Mouse (Mus musculus): ENCODE results near the gene Lcor.
A peak's percentile ranks its signal among the peaks of the same experiment; 100 is the strongest.

Gene Lcor

DNA sequence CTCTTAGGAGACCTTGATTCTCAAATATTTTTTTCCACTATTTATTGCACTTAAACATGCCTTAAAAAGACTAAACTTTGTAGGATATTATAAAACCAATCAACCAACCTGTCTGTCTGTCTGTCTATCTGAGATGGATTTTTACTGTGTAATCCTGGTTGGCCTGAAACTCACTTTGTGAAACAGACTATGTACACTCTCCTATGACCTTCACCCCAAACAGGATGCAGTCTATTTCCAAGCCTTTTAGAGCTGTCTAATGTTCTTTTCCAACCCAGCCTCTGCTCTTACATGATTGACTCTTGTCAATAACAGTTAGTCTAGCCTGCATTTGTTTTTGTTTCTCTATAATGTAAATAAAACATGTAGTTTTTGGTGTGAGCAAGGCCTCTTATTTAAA lies 13.6 kb downstream of the Lcor start:
- DNase-seq (ENCODE audit: low read depth, low spot score): no peak
- H3K36me3 ChIP-seq (ENCODE audit: control insufficient read depth, insufficient read depth, low read length, poor library complexity, severe bottlenecking): 0 out of 2 replicates have a peak, but pooled peaks cover 3% of the 10 kb centered on the region
- H3K27me3 ChIP-seq (ENCODE audit: control insufficient read depth, insufficient read depth, low read length, poor library complexity, severe bottlenecking): no peaks in the 10 kb centered on the region

DNA sequence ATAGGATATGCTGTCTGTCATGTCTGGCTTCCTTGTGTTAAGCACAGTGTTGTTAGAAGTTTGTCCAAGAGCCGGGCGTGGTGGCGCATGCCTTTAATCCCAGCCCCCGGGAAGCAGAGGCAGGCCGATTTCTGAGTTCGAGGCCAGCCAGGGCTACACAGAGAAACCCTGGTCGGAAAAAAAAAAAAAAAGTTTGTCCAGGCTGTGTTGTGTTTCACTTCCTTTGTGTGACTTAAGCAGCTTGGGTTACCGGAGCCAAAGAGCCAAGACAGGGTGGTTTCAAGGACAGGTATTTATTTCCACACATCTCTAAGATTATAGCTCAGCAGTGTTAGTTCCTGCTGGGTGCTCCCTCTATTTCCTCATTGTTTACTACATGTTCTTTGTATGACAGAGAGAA lies 25.4 kb downstream of the Lcor start:
- Histone ChIP-seq H3K36me3 (ENCODE audit: control insufficient read depth, insufficient read depth, low read length, poor library complexity, severe bottlenecking) (no peaks in the 10 kb centered on the region), H3K27me3 (ENCODE audit: control insufficient read depth, insufficient read depth, low read length, poor library complexity, severe bottlenecking) (no peaks in the 10 kb centered on the region; the same call in 1 of the 2 replicates)
- peak; percentile 34 for DNase-seq (ENCODE audit: low read depth, low spot score)

DNA sequence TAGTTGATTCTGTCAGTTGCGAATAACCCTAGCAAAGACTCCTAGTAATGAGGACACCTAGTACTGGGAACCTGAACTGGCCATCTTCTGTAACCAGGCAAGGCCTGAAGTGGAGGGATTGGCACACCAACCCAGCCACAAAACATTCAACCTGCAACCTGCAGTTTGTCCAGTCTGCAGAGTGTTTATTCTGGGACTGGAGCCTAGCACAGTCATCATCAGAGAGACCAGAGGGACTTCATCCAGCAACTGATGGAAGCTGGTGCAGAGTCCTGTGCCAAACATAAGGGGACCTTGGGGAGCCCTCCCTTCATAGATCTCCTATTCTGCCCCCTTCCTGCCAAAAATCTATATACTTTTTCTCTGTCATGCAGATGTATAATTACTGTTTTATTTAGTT lies 32.4 kb downstream of the Lcor start:
- DNase-seq (ENCODE audit: low read depth, low spot score): no peak
- H3K27me3 ChIP-seq (ENCODE audit: control insufficient read depth, insufficient read depth, low read length, poor library complexity, severe bottlenecking): no peaks in the 10 kb centered on the region; the same call in 1 of the 2 replicates
- no peaks in the 10 kb centered on the region for H3K36me3 ChIP-seq (ENCODE audit: control insufficient read depth, insufficient read depth, low read length, poor library complexity, severe bottlenecking)

DNA sequence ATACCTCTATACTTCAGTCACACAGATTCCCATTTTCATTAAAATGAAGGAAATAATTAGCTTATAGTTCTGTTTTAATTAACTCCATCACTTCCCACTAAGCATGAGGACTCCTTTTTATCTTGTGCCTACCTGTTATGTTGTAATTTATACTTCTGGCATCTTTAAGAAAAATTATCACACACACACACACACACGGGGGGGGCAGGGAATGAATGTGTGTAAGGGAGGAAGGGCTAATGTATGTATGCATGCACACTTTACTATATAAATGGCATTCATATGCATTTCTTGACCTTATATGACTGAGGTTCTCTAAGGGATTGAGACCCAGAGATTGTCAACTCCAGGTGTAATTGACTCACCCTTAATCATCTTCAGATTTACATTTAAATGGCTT lies 33.1 kb downstream of the Lcor start:
- Histone ChIP-seq H3K36me3 (ENCODE audit: control insufficient read depth, insufficient read depth, low read length, poor library complexity, severe bottlenecking) (no peaks in the 10 kb centered on the region), H3K27me3 (ENCODE audit: control insufficient read depth, insufficient read depth, low read length, poor library complexity, severe bottlenecking) (no peaks in the 10 kb centered on the region)
- no peak for DNase-seq (ENCODE audit: low read depth, low spot score)

DNA sequence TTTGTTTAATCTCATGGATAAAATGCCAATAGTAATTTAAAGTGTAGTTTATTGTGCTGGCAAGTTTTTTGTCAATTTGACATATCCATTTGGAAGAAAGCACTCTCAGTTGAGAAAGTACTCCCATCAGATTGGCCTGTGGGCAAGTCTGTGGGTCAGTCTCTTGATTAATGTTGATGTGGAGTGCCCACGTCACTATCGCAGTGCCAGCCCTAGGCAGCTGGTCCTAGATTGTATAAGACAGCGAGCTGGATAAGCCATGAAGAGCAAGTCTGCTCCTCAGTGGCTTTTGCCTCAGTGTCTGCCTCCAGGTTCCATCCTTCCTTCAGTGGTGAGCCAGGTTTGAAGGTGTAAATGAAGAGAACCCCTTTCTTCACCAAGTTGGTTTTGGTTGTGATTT lies 34.6 kb downstream of the Lcor start:
- H3K36me3 ChIP-seq (ENCODE audit: control insufficient read depth, insufficient read depth, low read length, poor library complexity, severe bottlenecking): no peaks in the 10 kb centered on the region
- H3K27me3 ChIP-seq (ENCODE audit: control insufficient read depth, insufficient read depth, low read length, poor library complexity, severe bottlenecking): no peaks in the 10 kb centered on the region
- no peak for DNase-seq (ENCODE audit: low read depth, low spot score)

DNA sequence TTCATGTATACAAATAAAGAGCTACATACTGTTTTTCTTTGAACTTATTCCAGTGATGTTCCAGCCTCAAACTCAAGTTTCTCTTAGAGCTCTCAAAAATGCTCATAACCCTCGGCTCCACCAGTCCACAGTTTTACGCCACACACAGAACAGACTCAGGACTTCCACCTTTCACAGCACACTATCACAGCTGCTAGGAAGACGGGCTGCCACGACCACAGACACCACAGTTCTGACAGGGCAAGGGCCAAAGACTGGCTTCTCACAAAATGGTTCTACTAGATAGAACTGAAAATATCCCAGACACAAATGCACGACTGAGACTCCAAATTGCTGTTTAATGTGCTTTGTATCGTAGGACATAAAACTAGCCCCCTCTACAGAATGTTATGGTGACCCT lies 36.7 kb downstream of the Lcor start:
- H3K27me3 ChIP-seq (ENCODE audit: control insufficient read depth, insufficient read depth, low read length, poor library complexity, severe bottlenecking): no peaks in the 10 kb centered on the region
- no peak for DNase-seq (ENCODE audit: low read depth, low spot score)
- no peaks in the 10 kb centered on the region for H3K36me3 ChIP-seq (ENCODE audit: control insufficient read depth, insufficient read depth, low read length, poor library complexity, severe bottlenecking)

DNA sequence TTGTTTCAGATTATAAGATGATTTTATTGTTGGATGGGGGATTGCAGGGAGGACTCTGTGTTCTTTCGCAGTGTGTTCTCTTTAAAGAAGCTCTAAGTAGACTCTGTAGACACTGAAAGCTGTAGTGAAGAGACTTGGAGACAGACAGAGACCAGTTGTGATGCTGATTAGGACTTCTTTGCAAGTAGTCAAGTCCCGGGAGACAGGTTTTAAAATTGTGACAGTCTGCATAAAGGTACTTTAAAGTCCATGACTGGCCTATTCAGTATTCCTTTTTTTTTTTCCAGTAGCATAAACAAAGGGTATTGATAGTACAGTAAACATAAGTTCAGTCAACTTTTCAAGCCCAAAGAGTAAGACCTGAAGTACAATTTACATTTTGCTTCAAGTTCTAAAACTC lies 39.8 kb downstream of the Lcor start:
- H3K27me3 ChIP-seq (ENCODE audit: control insufficient read depth, insufficient read depth, low read length, poor library complexity, severe bottlenecking): no peaks in the 10 kb centered on the region
- DNase-seq (ENCODE audit: low read depth, low spot score): no peak
- H3K36me3 ChIP-seq (ENCODE audit: control insufficient read depth, insufficient read depth, low read length, poor library complexity, severe bottlenecking): no peaks in the 10 kb centered on the region

DNA sequence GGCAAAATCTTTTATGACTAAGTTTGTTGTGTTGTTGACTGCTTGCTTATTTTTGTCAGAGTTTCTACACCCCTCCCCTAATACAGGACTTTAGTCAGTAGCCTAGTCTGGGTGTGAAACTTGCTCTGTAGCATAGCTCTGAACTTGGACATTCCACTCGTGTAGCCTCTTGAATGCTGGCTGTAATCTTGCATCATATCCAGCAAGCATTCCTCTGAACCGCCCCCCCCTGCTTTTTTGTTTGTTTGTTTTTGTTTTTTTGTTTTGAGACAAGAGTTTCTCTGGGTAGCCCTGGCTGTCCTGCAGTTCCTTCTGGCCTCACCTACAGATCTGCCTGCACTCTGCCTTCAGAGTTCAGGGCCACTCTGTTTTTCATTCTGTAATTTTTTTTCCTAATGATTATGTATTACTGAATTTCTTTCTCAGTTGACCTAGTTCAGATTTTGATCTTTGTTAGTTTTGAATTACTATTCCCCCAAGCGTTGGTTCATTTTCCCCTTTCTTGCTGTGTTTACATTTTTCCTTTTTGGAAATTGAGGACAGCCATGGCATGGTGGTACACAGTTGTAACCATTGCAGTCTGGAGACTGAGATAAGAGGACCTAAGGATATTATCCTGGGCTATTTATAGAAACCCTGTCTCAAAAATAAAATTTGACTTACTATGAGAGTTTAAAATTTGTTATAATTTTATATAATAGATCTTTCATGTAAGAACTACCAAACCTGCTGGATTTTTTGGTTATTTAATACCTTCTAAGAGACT lies 41.5 kb downstream of the Lcor start:
- DNase-seq (ENCODE audit: low read depth, low spot score): no peak
- no peaks in the 10 kb centered on the region for H3K27me3 ChIP-seq (ENCODE audit: control insufficient read depth, insufficient read depth, low read length, poor library complexity, severe bottlenecking)
- no peaks in the 10 kb centered on the region for H3K36me3 ChIP-seq (ENCODE audit: control insufficient read depth, insufficient read depth, low read length, poor library complexity, severe bottlenecking)

DNA sequence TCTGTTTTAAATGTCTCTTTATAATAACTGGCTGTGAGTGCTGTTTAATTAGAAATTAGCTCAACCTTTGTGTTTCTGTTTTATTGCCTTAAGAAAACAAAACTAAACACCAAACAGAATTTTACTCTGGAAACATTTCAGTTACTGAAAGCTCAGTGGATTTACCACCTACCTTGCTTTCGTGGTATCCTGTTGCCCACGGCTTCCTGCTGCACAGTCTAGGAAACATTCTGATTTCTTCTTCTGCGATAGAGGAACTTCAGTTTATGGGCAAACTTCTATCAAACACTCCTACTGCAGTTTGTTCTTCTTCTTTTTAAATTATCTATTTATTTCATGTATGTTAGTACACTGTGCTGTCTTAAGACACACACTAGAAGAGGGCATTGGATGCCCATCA lies 46.7 kb downstream of the Lcor start:
- DNase-seq (ENCODE audit: low read depth, low spot score): peak; percentile 44
- no peaks in the 10 kb centered on the region for H3K36me3 ChIP-seq (ENCODE audit: control insufficient read depth, insufficient read depth, low read length, poor library complexity, severe bottlenecking)
- H3K27me3 ChIP-seq (ENCODE audit: control insufficient read depth, insufficient read depth, low read length, poor library complexity, severe bottlenecking): no peaks in the 10 kb centered on the region

DNA sequence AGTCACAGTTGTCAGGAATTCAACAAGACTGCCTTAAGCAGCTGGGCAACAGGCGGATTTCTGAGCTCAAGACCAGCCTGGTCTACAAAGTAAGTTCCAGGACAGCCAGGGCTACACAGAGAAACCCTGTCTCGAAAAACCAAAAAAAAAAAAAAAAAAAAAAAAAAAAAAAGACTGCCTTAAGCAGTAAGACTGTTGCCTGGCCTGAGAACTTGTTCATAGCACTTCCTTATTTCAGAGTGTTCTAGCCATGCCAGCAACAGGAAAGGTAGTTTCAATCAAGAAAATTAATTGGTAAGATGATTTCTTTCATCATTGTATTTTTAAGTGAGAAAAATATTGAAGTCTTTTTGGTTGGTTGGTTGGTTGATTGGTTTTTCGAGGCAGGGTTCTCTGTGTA lies 51.6 kb downstream of the Lcor start:
- no peaks in the 10 kb centered on the region for H3K27me3 ChIP-seq (ENCODE audit: control insufficient read depth, insufficient read depth, low read length, poor library complexity, severe bottlenecking)
- no peak for DNase-seq (ENCODE audit: low read depth, low spot score)
- H3K36me3 ChIP-seq (ENCODE audit: control insufficient read depth, insufficient read depth, low read length, poor library complexity, severe bottlenecking): no peaks in the 10 kb centered on the region

DNA sequence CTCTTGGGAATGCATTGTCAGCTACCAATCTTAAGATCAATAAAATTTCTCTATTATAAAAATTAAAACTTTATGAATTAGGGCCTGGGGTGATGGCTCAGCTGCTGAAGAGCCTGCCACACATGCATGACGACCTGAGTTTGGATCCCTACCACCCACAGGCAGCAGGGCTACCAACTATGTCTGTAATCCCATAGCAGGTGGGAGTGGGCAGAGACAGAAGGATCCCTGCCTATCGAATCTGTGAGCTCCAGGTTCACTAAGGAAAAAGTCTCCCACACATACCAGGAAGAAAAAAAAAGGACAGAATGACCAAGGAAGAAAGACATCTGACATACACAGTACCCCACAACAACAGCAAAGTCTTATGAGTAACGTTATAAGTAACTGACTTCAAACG lies 74.5 kb downstream of the Lcor start:
- DNase-seq (ENCODE audit: low read depth, low spot score): no peak
- no peaks in the 10 kb centered on the region for H3K27me3 ChIP-seq (ENCODE audit: control insufficient read depth, insufficient read depth, low read length, poor library complexity, severe bottlenecking)
- H3K36me3 ChIP-seq (ENCODE audit: control insufficient read depth, insufficient read depth, low read length, poor library complexity, severe bottlenecking): peaks cover 14% of the 10 kb centered on the region

DNA sequence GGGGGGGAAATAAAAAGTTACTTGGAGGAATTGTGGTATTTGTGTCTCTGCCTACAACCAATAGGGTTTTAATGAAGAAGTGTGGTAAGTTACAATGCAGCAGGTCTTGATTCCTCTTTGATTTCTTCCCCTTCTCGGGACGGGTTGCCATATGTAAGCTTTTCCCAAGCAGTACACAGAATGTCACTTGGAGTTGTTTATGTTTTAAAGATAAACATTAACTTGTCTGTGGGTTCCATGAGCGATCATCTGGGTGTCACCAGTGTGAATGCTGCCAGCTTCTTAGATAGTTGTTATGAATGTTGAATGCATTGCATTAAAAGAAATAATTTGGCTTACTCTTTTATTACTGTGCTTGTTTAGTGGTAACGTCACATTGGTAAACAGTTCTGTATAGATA lies 75.1 kb downstream of the Lcor start:
- DNase-seq (ENCODE audit: low read depth, low spot score): no peak
- peaks cover 14% of the 10 kb centered on the region for H3K36me3 ChIP-seq (ENCODE audit: control insufficient read depth, insufficient read depth, low read length, poor library complexity, severe bottlenecking)

DNA sequence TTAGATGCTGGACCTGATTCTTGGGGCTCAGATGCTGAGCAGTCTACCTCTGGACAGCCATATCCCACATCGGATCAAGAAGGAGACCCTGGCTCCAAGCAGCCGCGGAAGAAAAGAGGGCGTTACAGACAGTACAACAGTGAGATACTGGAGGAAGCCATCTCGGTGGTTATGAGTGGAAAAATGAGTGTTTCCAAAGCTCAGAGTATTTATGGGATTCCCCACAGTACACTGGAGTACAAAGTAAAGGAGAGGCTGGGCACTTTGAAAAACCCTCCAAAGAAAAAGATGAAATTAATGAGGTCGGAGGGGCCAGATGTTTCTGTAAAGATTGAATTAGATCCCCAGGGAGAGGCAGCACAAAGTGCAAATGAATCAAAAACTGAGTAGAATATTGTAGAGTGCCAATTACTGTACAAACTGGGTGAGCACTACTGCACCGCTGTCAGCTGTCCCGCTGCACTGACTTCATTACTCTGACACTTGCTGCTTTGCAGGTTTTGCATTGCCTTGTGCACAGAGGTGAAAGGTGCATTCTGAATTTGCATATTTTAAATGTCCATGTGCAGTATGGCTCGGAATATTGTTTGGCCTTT lies 76.6 kb downstream of the Lcor start:
- no peak for DNase-seq (ENCODE audit: low read depth, low spot score)
- no peaks in the 10 kb centered on the region for H3K27me3 ChIP-seq (ENCODE audit: control insufficient read depth, insufficient read depth, low read length, poor library complexity, severe bottlenecking)

More for the DNA sequence above, 75.1 kb downstream of the Lcor start:
- no peaks in the 10 kb centered on the region for H3K27me3 ChIP-seq (ENCODE audit: control insufficient read depth, insufficient read depth, low read length, poor library complexity, severe bottlenecking)

DNA sequence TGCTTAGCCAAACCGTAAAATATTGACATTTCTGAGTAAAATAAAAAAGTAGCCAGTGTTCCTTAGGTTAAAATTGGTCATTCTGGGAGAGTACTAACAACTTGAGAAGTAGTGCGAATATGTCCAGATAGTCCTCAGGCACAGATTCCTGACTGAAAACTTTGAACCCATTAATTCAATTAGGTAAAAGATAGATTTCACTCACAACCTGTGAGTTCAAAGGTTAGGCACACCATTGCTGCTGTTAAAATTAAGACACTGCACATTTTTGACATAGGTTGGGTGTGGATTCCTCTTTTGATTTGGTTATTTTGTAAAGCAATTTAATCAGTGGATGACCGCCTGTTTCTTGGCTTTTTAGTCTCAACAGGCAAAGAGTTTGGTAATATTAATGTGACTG lies 78.4 kb downstream of the Lcor start:
- DNase-seq (ENCODE audit: low read depth, low spot score): no peak
- Histone ChIP-seq H3K27me3 (ENCODE audit: control insufficient read depth, insufficient read depth, low read length, poor library complexity, severe bottlenecking) (no peaks in the 10 kb centered on the region), H3K36me3 (ENCODE audit: control insufficient read depth, insufficient read depth, low read length, poor library complexity, severe bottlenecking) (peaks cover 12% of the 10 kb centered on the region)

More for the DNA sequence above, 76.6 kb downstream of the Lcor start:
- peaks cover 14% of the 10 kb centered on the region for H3K36me3 ChIP-seq (ENCODE audit: control insufficient read depth, insufficient read depth, low read length, poor library complexity, severe bottlenecking)

DNA sequence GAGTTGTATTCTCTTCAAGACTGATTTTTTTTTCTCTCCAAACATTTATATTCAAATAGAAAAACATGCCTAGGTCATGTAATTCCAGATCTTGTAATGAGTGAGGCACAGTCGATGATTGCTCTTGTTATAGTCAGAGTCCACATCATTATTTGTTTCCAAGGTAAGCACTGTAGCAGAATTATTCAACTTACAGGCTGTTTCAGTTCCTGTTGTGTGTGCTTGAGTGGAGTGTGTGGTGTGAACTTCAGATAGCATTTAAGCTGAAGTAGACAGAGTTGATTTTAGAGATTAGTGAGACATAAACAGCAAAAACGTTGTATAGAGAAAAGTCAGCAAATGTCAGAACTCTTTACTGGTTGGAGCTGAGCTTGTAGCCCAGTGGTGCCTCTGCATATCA lies 86.4 kb downstream of the Lcor start:
- Histone ChIP-seq H3K27me3 (ENCODE audit: control insufficient read depth, insufficient read depth, low read length, poor library complexity, severe bottlenecking) (no peaks in the 10 kb centered on the region), H3K36me3 (ENCODE audit: control insufficient read depth, insufficient read depth, low read length, poor library complexity, severe bottlenecking) (no peaks in the 10 kb centered on the region)
- DNase-seq (ENCODE audit: low read depth, low spot score): peak; percentile 52

DNA sequence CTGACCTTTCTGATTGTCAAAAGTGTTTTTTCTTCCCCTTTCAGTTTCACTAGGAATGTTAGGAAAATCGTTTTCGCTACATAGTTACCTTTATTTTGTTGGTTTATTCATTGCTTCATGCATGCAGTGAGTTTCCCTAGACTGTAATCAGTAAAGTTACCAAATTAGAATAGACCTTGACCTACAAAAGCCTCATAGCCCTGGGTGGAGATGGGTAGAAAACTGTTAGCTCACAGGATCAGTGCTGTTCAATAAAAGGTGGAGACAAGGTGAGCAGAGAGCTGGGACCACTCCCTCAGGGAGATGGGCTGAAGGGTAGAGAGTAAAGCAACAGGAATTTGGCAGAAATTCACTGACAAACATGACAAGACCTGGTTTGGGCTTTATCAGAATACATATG lies 91.3 kb downstream of the Lcor start:
- no peak for DNase-seq (ENCODE audit: low read depth, low spot score)
- Histone ChIP-seq H3K27me3 (ENCODE audit: control insufficient read depth, insufficient read depth, low read length, poor library complexity, severe bottlenecking) (no peaks in the 10 kb centered on the region), H3K36me3 (ENCODE audit: control insufficient read depth, insufficient read depth, low read length, poor library complexity, severe bottlenecking) (no peaks in the 10 kb centered on the region)
